Mouse (Mus musculus) mouse embryonic stem cell (cell line): ENCODE results near the gene Cttn.

Experiments
- in situ Hi-C, 2 experiments: fragments of 300-500 bp; cut with MboI; formaldehyde crosslinking; loops; 1 replicate in 1 of 2; 3 replicates in 1 of 2; pipeline ENCODE4 v1.14.3; 2019 to 2020; ENCODE audit warnings: low sequenced_read_pairs in 2 of 2, low pct_unique_long_range_greater_than_20kb in 1 of 2, mixed read lengths in 1 of 2; ENCODE audit not compliant: unreplicated experiment in 1 of 2

Gene Cttn

DNA sequence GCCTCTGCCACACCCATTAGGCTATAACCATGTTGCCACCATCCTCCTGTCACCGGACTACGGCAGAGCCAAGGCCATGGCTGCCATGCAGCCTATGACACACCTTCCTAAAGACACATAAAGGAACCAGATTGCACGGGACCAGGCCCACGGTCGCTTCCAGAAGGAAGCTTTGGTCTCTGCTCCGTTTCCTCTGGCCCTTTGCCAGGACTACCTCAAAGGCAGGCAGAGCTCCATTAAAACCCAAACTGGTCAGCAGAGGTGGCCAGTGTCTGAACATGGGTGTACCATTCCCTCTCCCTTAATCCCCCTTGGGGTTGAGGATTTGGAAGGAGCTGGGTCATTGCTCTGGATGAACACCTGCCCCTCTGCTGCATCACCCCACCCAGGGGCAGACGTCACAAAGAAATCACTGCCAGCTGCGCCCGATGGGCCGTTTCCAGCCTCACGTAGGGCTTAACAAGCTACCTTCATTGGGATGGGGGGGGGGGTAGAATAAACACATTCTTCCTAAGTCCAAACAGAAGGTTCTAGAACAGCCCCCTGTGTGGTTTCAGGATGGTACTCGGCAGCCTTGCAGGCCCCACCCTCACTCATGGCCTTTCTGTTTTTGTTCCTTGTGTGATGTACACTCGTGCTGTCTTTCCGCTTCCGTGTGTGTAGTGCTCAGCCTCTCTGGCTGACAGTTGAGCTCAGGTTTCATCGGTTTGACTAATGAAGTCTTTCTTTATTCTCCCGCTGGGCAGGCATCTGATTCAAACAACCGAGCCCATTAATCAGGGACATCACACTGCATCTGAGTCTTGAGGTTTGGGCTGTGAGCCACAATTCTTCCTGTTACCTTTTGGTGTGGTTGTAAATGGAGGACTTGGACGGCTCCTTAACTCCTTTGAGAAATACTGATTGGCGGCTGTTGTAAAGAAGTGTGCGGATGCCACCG, 58.6 kb downstream of the Cttn start:
- in situ Hi-C loops = no loop called here

- in situ Hi-C loops = no loop called here
These were observed 61.1 kb downstream of the Cttn start for GRCm38 (mm10) chr7:144409682-144410081.

GRCm38 (mm10) chr7:144408464-144409000, 62.3 kb downstream of the Cttn start:
- in situ Hi-C loops = no loop called here

- in situ Hi-C loops = no loop called here
These were observed 63.1 kb downstream of the Cttn start for GRCm38 (mm10) chr7:144407675-144408074.

GRCm38 (mm10) chr7:144402492-144402891, 68.3 kb downstream of the Cttn start:
- in situ Hi-C loops = no loop called here

DNA sequence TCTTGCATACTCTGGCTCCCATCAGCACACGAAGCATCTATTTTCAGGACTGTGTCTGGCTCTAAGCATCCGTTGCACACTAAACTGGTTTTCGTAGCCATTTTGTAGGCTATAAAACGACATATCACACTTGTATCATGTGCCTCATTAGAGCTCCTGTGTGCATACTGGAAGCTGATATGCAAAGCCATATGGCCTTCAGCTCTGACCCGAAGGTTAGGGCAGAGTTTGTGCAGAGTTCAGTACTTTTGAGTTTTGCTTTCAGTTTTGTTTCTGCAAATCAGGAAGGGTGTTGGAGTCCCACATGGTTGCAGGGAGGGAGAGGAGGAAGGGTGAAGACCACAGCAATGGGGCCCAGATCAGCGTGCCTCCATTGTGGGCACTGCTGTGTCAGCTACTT, 79.1 kb downstream of the Cttn start:
- in situ Hi-C loops = no loop called here

DNA sequence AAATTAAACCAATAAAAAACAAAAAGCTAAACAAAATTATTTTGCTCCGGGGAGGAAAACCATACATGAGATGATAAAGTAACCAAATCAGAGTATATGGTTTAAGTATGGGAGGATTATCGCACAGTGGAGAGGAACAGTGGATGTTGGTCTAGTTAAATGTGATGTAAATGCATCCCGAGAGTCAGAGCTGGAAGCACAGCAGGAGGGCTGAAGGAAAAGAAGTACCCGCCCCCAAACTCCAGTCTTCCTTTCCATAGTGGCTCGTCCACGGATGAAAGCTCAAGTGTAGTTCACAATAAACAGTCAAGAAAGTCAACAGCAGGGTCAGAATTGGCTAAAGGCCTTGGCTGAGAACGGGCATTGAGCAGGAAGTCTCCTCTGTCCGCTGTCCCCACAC, 80.1 kb downstream of the Cttn start:
- in situ Hi-C loops = no loop called here

- in situ Hi-C loops = no loop called here
These were observed 81.1 kb downstream of the Cttn start for GRCm38 (mm10) chr7:144389704-144390103.

GRCm38 (mm10) chr7:144387537-144387936, 83.3 kb downstream of the Cttn start:
- in situ Hi-C loops = no loop called here
